Mouse (Mus musculus) hindbrain, postnatal 0 days (tissue): Measurements from ENCODE around the gene Nfia. TPM values are rescaled to one million over a fixed set of nuclear protein-coding genes. Genes with fewer than 3 reads are reported as not detected.

ENCODE experiments used
- ATAC-seq: fragments of 200-750 bp; cut with Nextera tagmentation; 2 replicates; pipeline ENCODE4 v1.8.0; 2017; ENCODE audit warnings: mild to moderate bottlenecking, moderate TSS enrichment, moderate library complexity
- DNase-seq: peaks from one replicate; pipeline ENCODE4 v3.0.0-alpha.2; 2015; ENCODE audit warnings: low spot score
- H3K27ac ChIP-seq: fragments of 300-500 bp; sonication (generic); 2 replicates; pipeline ENCODE4 v1.5.1; 2014; ENCODE audit warnings: mild to moderate bottlenecking
- H3K27me3 ChIP-seq: fragments of 300-500 bp; sonication (generic); 2 replicates; pipeline ENCODE4 v1.6.1; 2014; ENCODE audit warnings: low read length, mixed read lengths; ENCODE audit not compliant: insufficient read depth
- H3K36me3 ChIP-seq: fragments of 300-500 bp; sonication (generic); 2 replicates; pipeline ENCODE4 v1.6.1; 2014; ENCODE audit warnings: low read length, mixed read lengths; ENCODE audit not compliant: insufficient read depth
- H3K4me1 ChIP-seq: fragments of 300-500 bp; sonication (generic); 2 replicates; pipeline ENCODE4 v1.6.1; 2014; ENCODE audit warnings: antibody characterized with exemption, low read length, mixed read lengths; ENCODE audit not compliant: insufficient read depth
- H3K4me2 ChIP-seq: fragments of 300-500 bp; sonication (generic); 2 replicates; pipeline ENCODE4 v1.6.1; 2014; ENCODE audit warnings: low read depth, mild to moderate bottlenecking, low read length, moderate library complexity, mixed read lengths
- H3K4me3 ChIP-seq: fragments of 300-500 bp; sonication (generic); 2 replicates; pipeline ENCODE4 v1.5.1; 2014; ENCODE audit warnings: low read length
- H3K9ac ChIP-seq: fragments of 300-500 bp; sonication (generic); replicated peaks from 2 replicates; pipeline ENCODE4 v1.6.1; 2014; ENCODE audit warnings: mild to moderate bottlenecking, low read length, moderate library complexity, mixed read lengths
- H3K9me3 ChIP-seq: fragments of 300-500 bp; sonication (generic); 2 replicates; pipeline ENCODE4 v1.6.1; 2016; ENCODE audit warnings: low read length, mixed read lengths
- CTCF ChIP-seq: IDR thresholded peaks from 2 replicates; pipeline ENCODE4 v1.5.1; 2016; ENCODE audit warnings: antibody characterized with exemption, control low read depth, low read depth
- WGBS: fragments of 180-500 bp; shearing (Covaris S2); extraction: QIAGEN DNeasy Blood & Tissue Kit; methylation state at CpG from one replicate; pipeline ENCODE4 v1.1.7; 2014; 5-methylcytosine and 5-hydroxymethylcytosine counted together
- polyA plus RNA-seq: library from polyadenylated mRNA; unstranded; fragments of >200 nt; fragmentation: Nextera tagmentation; extraction: Ambion mirVana; gene quantifications from 2 replicates; pipeline ENCODE4 v1.2.1, GENCODE M21; 2015
- total RNA-seq: library from RNA; depleted of rRNA; stranded (reverse); fragments of >200 nt; gene quantifications from 2 replicates; pipeline ENCODE4 v1.2.3, GENCODE M21; 2014

The Nfia gene
- total and polyA plus RNA-seq, 2 experiments from 2014 or later, result 71.0 to 97.2 TPM

DNA sequence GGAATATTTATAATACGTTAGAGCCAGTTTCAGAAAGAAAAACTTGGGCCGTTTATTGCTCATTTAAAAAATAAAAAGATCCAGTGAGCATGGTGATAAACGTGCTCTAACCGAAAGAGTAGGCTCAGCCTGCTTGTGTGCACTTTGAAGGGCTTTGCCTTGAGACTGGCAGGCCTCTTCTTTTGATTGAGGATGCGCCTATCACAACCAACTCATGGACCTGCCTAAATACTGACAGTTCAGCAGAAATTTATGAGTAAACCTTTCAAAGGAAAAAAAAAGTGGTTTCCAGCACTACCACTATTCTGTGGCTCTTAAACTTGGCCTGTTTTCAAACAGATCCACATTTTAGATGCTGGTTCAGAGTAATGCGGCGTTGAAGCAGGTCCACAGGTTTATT is 7.5 kb downstream of the Nfia start:
- no peak for DNase-seq
- Histone ChIP-seq H3K9ac (peak overlapping the region; percentile 97), H3K4me2 (peak overlapping the region; percentile 85), H3K27ac (peak overlapping the region; percentile 93), H3K9me3 (no peaks in the 10 kb centered on the region), H3K36me3 (peaks cover 8% of the 10 kb centered on the region; the same call in 1 of the 2 replicates), H3K4me1 (no peaks in the 10 kb centered on the region; the same call in 1 of the 2 replicates), H3K4me3 (peak overlapping the region; percentile 88), H3K27me3 (no peaks in the 10 kb centered on the region)
- WGBS, result 30% methylated on average over 7 of the region's 7 CpGs
- no peak for TF ChIP-seq CTCF
- ATAC-seq, result no peak

DNA sequence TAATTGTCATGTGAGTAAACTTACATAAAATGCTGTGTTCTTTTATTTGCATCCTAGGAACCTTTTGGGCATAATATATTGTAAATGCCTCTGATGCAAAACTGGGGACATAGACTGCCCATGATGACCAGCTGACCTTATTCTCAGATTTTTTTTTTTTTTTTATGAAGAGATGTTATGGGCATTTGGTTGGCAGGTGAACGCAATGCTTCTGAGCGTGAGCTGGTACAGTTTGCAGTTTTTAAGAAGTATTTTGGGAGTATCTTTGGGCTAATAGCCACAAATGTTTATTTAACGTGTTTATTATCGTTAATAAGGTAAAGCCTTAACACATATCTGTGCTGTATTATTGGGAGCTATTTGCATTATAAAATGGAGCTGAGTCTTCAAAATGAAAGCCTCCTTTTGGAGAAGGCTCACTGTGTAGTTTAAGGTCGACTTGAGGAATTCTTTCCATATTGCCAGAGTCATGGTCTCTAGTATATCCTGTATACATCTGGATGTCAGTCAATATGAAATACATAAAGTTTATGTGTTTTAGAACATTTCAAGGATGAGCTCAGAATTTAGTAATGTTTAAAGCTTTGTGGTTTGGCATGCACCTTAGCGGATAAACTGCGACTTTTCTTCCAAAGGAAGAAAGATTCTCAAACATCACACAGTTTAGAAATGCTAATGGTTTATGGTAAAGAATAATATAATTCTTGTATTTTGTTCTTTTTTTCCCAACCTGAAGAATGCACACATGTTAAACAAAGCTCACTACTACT is 8.3 kb downstream of the Nfia start:
- no peak for ATAC-seq
- Histone ChIP-seq H3K4me1 (no peaks in the 10 kb centered on the region; the same call in 1 of the 2 replicates), H3K4me2 (peak overlapping the region; percentile 85), H3K9ac (peak overlapping the region; percentile 97), H3K36me3 (peaks cover 8% of the 10 kb centered on the region; the same call in 1 of the 2 replicates), H3K27me3 (no peaks in the 10 kb centered on the region), H3K9me3 (no peaks in the 10 kb centered on the region), H3K27ac (peak overlapping the region; percentile 93; the same call in 1 of the 2 replicates), H3K4me3 (peak overlapping the region; percentile 88)
- WGBS, result 49% methylated on average over 7 of the region's 7 CpGs
- no peak for TF ChIP-seq CTCF
- DNase-seq, result no peak

DNA sequence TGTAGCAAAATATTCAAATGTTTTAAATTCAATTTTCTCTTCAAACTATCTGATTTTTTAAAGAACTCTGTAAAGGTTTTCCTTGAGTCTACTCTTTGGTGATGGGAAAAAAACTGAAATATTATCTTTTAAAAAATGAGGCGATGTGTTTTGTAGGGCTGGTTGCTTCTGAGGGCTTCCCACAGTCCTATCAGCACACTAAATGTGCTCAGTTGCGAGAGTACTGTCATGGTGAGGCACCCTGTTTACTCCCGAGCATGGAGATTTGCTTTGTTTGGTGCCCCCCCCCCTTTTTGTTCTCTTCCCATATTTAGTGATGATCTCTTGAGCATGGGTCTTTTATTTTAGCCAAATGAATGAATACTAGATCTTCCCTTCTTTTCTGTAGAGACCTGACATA is 9.5 kb downstream of the Nfia start:
- ATAC-seq, result no peak
- Histone ChIP-seq H3K27ac (0 out of 2 replicates have a peak overlapping the region, but pooled peaks have one; percentile 48), H3K9ac (peak overlapping the region; percentile 33; the same call in 1 of the 2 replicates), H3K4me3 (peak overlapping the region; percentile 7; the same call in 1 of the 2 replicates), H3K4me1 (no peaks in the 10 kb centered on the region; the same call in 1 of the 2 replicates), H3K36me3 (peaks cover 8% of the 10 kb centered on the region; the same call in 1 of the 2 replicates), H3K4me2 (peak overlapping the region; percentile 51), H3K9me3 (no peaks in the 10 kb centered on the region), H3K27me3 (no peaks in the 10 kb centered on the region)
- 40% methylated on average over 3 of the region's 3 CpGs for WGBS
- TF ChIP-seq CTCF, result no peak
- no peak for DNase-seq

DNA sequence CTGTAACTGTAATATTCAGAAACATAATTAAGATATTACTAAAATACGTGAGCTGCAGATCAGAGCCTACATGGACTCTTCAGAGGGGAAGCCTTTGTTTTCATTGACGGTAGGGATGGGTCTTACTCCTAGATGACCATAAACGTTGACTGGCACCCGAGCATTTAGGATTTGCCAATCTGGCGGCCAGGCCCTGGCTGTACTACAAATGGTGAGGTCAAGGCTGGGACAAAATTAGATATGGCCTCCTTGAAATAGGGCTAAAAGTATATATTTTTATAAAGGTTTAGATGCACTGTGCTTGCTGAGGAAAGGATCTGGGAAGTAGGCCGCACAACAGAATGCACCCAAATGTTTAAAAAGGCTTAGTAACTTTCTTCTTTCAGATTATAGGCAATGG is 10.0 kb downstream of the Nfia start:
- Histone ChIP-seq H3K4me2 (peak overlapping the region; percentile 51), H3K27me3 (no peaks in the 10 kb centered on the region), H3K9me3 (no peaks in the 10 kb centered on the region), H3K4me3 (peak overlapping the region; percentile 7; the same call in 1 of the 2 replicates), H3K4me1 (no peaks in the 10 kb centered on the region; the same call in 1 of the 2 replicates), H3K9ac (peak overlapping the region; percentile 33; the same call in 1 of the 2 replicates), H3K27ac (no peak overlapping the region), H3K36me3 (peaks cover 8% of the 10 kb centered on the region; the same call in 1 of the 2 replicates)
- WGBS, result 52% methylated on average over 6 of the region's 6 CpGs
- TF ChIP-seq CTCF, result no peak
- DNase-seq, result no peak
- ATAC-seq, result no peak

DNA sequence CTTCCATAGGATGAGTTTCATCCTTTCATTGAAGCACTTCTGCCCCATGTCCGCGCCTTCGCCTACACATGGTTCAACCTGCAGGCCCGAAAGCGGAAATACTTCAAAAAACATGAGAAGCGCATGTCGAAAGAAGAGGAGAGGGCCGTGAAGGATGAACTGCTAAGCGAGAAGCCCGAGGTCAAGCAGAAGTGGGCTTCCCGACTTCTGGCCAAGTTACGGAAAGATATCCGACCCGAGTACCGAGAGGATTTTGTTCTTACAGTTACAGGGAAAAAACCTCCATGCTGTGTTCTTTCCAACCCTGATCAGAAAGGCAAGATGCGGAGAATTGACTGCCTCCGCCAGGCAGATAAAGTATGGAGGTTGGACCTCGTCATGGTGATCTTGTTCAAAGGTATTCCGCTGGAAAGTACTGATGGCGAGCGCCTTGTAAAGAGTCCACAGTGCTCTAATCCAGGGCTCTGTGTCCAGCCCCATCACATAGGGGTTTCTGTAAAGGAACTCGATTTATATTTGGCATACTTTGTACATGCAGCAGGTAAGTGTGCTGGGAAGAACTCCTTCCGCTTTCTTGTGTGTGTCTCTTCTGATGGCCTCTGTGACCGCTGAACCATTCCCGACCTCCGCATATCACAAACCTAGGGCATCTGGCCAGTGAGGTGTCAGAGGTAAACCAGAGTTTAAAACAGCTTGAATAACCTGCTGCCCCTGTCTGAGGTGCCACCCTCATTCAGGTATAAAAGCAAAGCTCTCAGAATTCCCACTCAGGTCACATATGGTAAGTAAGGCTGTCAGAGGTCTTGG is 10.7 kb downstream of the Nfia start:
- peak overlapping the region; percentile 13; the same call in 1 of the 2 replicates for H3K4me3 ChIP-seq
- ATAC-seq (no peak), DNase-seq (no peak)
- no peaks in the 10 kb centered on the region for H3K9me3 ChIP-seq
- H3K9ac ChIP-seq, result peak overlapping the region; percentile 33; the same call in 1 of the 2 replicates
- no peaks in the 10 kb centered on the region; the same call in 1 of the 2 replicates for H3K4me1 ChIP-seq
- peaks cover 8% of the 10 kb centered on the region; the same call in 1 of the 2 replicates for H3K36me3 ChIP-seq
- TF ChIP-seq CTCF, result no peak
- WGBS, result 81% methylated on average over 26 of the region's 26 CpGs
- H3K27me3 ChIP-seq, result no peaks in the 10 kb centered on the region
- peak overlapping the region; percentile 48; the same call in 1 of the 2 replicates for H3K27ac ChIP-seq
- peak overlapping the region; percentile 51 for H3K4me2 ChIP-seq

DNA sequence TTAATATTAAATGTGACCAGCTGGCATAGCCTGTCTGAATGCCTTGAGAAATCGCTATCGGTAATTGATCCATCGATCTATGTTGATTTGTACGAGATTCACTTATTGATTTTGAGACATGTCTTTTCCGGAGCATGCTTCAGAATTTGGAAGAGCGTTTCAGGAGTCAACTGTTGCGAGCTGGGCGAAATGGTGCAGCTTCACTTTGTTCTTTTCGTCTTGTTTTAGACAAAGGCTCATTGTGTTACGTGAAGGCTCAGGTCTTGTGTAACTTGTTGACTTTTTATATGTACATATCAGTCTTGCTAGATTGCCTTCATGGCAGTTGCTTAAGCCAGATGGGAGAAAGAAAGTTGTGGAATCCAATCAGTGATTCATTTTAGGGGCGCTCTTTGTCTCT is 11.7 kb downstream of the Nfia start:
- H3K36me3 ChIP-seq, result peaks cover 8% of the 10 kb centered on the region; the same call in 1 of the 2 replicates
- peak overlapping the region; percentile 48; the same call in 1 of the 2 replicates for H3K27ac ChIP-seq
- peak overlapping the region; percentile 13; the same call in 1 of the 2 replicates for H3K4me3 ChIP-seq
- WGBS, result 61% methylated on average over 11 of the region's 11 CpGs
- H3K9ac ChIP-seq, result 0 out of 2 replicates have a peak overlapping the region, but pooled peaks have one; percentile 33
- H3K9me3 ChIP-seq, result no peaks in the 10 kb centered on the region
- TF ChIP-seq CTCF, result no peak
- H3K4me2 ChIP-seq, result peak overlapping the region; percentile 51
- H3K4me1 ChIP-seq, result peaks cover 5% of the 10 kb centered on the region; the same call in 1 of the 2 replicates
- no peak for DNase-seq
- no peaks in the 10 kb centered on the region for H3K27me3 ChIP-seq
- no peak for ATAC-seq
